Mouse (Mus musculus): ENCODE measurements at regions not wholly inside any gene's neighbourhood (a gene's known extent, or its start where the extent isn't known, plus 50 kb on each side); places are given as distances from the start of the nearest gene placed in this dataset.
A peak's percentile ranks its signal among the peaks of the same experiment; 100 is the strongest.

- DNase-seq: no peak
Measured at GRCm38 (mm10) chr9:63087195-63087594, 61.6 kb downstream of the Skor1 start.

- DNase-seq: no peak
Measured at GRCm38 (mm10) chr9:63086671-63087070, 62.1 kb downstream of the Skor1 start.

- DNase-seq: no peak
Measured at GRCm38 (mm10) chr9:63082830-63083229, 65.9 kb downstream of the Skor1 start.

GRCm38 (mm10) chr9:63082311-63082710 lies 66.5 kb downstream of the Skor1 start:
- no peak for DNase-seq

GRCm38 (mm10) chr9:63080406-63080805 lies 68.4 kb downstream of the Skor1 start:
- DNase-seq: no peak

GRCm38 (mm10) chr9:63075252-63075651 lies 73.5 kb downstream of the Skor1 start:
- DNase-seq: no peak

- no peak for DNase-seq
Measured at GRCm38 (mm10) chr9:63074803-63075202, 74.0 kb downstream of the Skor1 start.

GRCm38 (mm10) chr9:63074023-63074750 lies 74.6 kb downstream of the Skor1 start:
- no peak for DNase-seq

GRCm38 (mm10) chr9:63071032-63071431 lies 77.7 kb downstream of the Skor1 start:
- no peak for DNase-seq

- DNase-seq: no peak
Measured at GRCm38 (mm10) chr9:63069919-63070318, 78.8 kb downstream of the Skor1 start.

- no peak for DNase-seq
Measured at GRCm38 (mm10) chr9:63067054-63067406, 79.3 kb upstream of the Pias1 start.

- DNase-seq: no peak
Measured at GRCm38 (mm10) chr9:63066384-63067053, 78.8 kb upstream of the Pias1 start.

- DNase-seq: no peak
Measured at GRCm38 (mm10) chr9:63063525-63063924, 75.8 kb upstream of the Pias1 start.

GRCm38 (mm10) chr9:63060740-63061139 lies 73.0 kb upstream of the Pias1 start:
- DNase-seq: no peak

- peak; percentile 58 for DNase-seq
Measured at GRCm38 (mm10) chr9:63059234-63059842, 71.6 kb upstream of the Pias1 start.

GRCm38 (mm10) chr9:63058506-63059233 lies 70.9 kb upstream of the Pias1 start:
- no peak for DNase-seq

- DNase-seq: no peak
Measured at GRCm38 (mm10) chr9:63056695-63057349, 69.1 kb upstream of the Pias1 start.

GRCm38 (mm10) chr9:63052181-63052580 lies 64.5 kb upstream of the Pias1 start:
- no peak for DNase-seq

GRCm38 (mm10) chr9:63051631-63052030 lies 63.9 kb upstream of the Pias1 start:
- no peak for DNase-seq

GRCm38 (mm10) chr9:63049290-63049689 lies 61.6 kb upstream of the Pias1 start:
- DNase-seq: no peak

GRCm38 (mm10) chr9:63046981-63047380 lies 59.3 kb upstream of the Pias1 start:
- DNase-seq: no peak

GRCm38 (mm10) chr9:63045531-63045930 lies 57.8 kb upstream of the Pias1 start:
- DNase-seq: no peak

GRCm38 (mm10) chr9:63043304-63043703 lies 55.6 kb upstream of the Pias1 start:
- DNase-seq: no peak

Measured in kidney, adult 11 months (tissue).